Mouse (Mus musculus) naive thymus-derived CD4-positive, alpha-beta T cell, adult 2 months (primary cell): ENCODE measurements around the gene Mmgt2.

ENCODE experiments used
- DNase-seq: peaks from one replicate; pipeline ENCODE4 v3.0.0-alpha.2; 2011; ENCODE audit warnings: low read depth

The Mmgt2 gene

DNA sequence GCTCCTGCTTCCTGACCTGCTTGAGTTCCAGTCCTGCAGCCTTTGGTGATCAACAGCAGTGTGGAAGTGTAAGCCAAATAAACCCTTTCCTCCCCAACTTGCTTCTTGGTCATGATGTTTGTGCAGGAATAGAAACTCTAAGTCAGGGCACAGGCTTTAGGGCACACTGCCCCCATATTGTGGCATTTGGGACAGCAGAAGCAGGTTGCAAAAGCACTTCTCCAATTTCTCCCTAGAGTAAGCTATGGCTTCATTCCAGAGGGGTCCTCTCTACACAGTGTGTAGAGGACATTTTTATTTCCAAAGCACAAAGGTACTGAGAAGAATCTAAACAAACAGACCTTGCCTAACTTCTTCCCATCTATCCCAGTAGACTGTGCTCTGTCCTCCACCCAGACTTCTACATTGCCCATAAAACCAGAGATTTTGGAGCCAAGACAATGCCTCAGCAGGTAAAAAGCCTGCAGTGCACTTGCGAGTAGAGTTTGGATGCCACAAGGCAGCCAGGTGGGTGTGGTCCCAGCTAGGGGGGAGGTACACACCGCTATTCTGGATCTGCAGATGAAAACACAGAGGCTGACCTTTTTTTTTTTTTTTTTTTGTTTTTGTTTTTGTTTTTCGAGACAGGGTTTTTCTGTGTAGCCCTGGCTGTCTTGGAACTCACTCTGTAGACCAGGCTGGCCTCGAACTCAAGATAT, 26.7 kb upstream of the Mmgt2 start:
- no peak for DNase-seq

- no peak for DNase-seq
Observed at GRCm38 (mm10) chr11:62622850-62623249, 25.6 kb upstream of the Mmgt2 start.

DNA sequence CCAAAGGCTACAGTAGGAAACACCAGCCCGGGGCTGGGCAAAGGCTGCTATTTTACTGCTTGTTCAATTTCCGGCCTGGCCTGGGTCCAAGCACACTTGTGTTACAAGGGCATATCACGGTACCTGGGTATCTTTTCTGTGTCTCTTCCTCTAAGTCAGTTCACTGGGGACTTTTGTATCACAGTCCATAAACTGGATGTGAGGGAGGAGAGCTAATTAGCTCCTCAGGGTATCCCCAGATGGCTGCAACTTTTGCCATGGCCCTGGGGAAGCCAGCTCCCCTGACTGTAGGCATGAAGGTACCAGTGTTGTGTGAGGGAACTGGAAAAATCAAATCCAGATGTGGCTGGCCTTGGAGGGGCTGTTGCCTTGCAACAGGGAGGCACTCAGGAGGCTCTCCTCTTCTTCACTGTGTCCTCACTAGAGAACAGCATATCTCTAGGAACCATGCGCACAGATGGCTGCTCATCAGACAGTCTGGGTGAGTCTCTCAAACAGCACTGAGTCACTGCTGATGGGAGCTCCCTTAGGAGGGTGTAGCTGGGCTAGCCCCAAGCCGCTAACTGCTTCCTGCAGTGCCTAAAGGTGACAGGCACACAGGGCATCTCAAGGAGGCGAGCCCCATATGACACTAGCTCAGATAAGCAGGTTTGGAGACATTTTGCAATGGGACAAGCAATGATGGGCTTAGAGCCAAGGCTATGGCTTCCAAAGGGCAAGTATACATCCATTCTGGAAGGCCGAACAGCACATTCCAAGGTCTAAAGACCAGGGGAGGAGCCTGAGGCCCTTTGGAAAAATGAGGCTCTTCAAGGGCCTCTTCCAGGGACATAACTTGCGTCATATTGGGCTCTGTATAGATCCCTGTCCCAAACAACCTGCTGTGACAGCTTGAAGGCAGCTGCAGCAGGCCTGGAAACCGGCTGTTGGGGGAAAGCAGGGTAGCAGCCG, 23.8 kb upstream of the Mmgt2 start:
- DNase-seq, result no peak

DNA sequence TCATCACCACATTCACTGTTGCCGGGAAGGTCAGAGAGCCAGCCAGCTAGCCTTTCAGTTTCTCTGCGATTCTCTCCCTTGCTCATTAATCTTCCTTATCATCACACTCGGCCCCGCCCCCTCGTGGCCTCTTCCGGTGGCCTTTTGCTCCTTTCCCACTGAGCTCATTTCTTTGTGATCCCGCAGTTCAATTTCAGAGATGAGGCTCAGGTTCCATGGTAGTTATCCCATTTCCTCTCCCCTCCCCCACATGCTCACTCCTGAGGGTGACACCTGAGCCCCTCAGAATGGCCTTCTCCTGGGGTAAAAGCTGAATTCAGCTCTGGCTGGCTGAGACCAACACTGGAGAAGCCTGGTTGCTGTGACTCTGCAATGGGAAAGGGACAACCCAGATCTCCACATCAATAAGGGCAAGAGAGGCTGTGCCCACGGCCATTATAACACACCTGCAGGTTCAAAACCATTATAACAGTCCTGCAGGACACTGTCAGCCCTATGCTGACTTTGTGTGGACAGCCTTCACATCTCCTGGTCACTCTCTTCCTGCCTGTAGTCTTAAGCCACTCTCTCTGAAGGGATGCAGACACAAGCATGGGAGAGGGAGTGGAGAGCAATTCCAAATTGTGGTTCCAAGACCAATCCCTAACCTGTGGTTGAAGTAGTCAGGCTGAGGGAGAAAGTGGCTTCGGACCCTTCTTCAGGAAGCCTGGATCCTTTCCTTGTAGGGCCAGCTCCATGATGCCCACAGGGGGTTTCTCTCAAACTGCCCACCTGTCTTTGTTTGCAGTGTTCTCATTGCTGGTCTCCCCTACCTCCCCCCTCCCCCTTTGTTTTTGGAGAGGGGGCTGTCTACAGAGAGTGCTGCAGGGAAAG, 18.9 kb upstream of the Mmgt2 start:
- DNase-seq, result peak; percentile 41

- DNase-seq, result no peak
Observed at GRCm38 (mm10) chr11:62630225-62630821, 18.1 kb upstream of the Mmgt2 start.

DNA sequence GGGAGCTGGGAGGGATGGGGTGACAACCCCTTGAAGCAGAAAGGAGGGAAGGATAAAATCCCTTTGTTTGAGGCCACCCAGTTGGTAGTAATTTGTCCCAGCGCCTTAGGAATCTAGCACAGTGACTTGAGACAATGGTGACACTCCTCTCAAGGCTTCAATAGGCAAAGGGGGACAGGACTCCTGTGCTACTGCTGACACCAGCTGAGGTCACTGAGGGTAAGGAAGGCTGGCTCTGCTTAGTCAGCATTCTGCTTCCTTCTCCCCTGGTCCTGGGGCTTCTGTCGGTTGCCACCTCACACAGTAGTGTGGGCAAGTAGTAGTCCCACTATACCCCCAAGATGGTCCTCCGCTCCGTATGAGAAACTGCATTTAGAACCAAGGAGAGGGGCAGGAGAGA, 17.3 kb upstream of the Mmgt2 start:
- no peak for DNase-seq

- DNase-seq, result no peak
Observed at GRCm38 (mm10) chr11:62635406-62635805, 13.1 kb upstream of the Mmgt2 start.

GRCm38 (mm10) chr11:62636105-62636839, 12.2 kb upstream of the Mmgt2 start:
- no peak for DNase-seq

- no peak for DNase-seq
Observed at GRCm38 (mm10) chr11:62636840-62637221, 11.6 kb upstream of the Mmgt2 start.

- no peak for DNase-seq
Observed at GRCm38 (mm10) chr11:62637401-62637800, 11.1 kb upstream of the Mmgt2 start.

DNA sequence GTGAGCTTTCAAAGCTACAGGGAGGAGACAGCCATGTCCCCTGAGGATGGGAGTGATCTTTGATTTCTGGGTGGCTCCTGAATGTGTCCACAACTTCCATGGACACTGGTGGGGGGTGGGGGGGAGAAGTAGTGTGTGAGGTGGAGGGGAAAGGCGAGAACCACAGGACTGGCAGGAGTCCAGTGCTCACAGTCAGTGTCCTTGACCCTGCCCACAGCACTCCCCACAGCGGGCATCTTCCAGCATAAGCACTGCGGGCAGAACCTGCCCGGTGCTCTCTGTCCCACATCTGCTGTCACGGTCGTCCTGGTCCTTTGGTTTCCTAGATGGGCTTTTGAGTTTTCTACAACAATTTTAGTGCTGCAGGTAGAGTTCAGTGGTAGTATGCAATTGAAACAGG, 10.7 kb upstream of the Mmgt2 start:
- DNase-seq, result no peak

- DNase-seq, result no peak
Observed at GRCm38 (mm10) chr11:62638402-62638801, 10.1 kb upstream of the Mmgt2 start.

DNA sequence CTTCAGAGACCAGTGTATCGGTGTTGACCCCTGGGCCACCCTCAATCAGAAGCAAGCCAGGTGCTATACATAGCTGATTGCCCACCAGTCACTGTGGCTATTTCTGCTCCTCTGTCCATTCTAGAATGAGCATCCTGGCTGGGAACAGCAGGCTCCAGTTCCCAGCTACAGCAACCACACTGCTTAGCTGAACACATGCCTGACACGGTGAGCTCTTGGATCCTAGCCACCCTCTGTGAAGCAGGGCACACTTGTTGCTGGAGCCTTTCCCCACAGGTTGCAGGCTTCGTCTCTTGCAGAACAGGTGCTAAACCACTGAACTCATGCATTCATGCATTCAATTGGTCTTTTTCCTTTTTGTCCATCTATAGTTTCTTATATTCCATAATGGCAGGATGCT, 8.1 kb upstream of the Mmgt2 start:
- DNase-seq, result no peak

DNA sequence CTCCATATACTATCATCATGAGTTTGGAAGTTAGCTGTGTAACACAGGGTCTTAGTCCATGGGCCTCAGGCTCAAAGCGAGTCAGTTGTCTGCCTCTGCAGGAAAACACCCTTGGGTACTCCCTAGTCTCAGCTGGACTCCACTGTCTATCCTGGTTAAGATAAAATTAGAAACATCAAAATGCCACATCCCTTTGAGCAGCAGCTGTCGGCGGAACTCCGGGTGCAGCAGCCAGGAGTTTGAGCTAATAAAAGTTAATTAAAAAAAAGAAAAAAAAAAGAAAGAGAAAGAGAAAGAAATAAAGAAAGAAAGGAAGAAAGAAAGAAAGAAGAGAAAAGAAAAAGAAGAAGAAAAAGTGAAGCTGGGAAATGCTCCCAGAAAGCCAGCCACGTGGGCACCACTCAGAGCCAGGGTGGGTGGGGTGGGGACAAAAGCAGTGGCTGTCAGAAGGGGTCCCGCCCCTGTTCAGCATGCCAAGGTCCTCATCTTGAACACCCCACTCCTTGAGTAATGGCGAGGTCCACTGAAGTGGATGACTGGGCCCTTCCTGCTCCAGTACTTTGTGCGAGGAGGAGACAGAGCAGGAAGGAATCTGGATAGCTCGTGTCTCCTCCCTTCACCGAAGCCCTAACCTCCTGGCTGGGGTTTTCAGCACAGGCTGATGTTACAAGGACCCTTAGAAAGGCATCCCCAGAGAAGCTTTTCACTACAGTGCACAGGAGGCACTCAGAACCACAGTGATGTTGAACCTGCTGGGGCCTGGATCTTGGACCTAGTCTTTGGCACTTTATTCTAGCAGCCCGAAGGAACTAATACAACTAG, 6.2 kb upstream of the Mmgt2 start:
- no peak for DNase-seq

GRCm38 (mm10) chr11:62643011-62643631, 5.3 kb upstream of the Mmgt2 start:
- DNase-seq, result no peak

DNA sequence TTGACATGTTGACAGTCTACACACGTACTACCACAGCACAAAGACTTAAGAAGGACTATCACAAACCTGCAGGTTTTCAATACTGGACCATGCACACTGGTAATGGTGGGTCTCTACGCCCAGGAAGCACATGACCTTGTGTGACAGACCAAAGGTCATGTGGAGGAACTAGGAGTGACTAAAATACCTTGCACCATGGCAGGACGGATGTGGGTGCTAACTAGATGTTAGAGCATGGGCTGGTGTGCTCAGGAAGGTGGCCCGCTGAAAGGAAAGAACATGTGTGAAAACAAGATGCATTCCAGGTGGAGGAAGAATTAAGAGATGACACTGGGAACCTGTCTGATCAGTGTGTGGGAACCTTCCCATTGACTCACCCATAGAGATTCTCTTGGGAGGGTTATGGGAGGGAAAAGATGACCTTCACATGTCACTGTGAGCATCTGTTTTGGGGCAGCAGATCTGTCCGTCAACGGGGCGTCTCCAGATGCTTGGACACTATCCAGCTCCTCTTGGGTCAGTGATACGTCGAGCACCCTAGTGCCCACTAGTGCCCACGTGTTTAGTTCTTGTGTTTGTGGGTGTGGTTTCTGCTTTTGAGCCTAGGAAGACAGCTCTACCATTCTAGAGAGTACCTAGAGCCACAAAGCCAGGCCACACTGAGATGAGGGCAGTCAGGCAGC, 4.6 kb upstream of the Mmgt2 start:
- DNase-seq, result no peak

- DNase-seq, result no peak
Observed at GRCm38 (mm10) chr11:62644602-62645336, 3.7 kb upstream of the Mmgt2 start.

GRCm38 (mm10) chr11:62645337-62645675, 3.2 kb upstream of the Mmgt2 start:
- DNase-seq, result no peak
